Mouse (Mus musculus) heart, embryonic 11.5 days (tissue): Measurements from ENCODE around the gene Spaca5. TPM values are rescaled to one million over a fixed set of nuclear protein-coding genes. Genes with fewer than 3 reads are reported as not detected.

ENCODE experiments used
- polyA plus RNA-seq: library from polyadenylated mRNA; unstranded; fragments of >200 nt; fragmentation: Nextera tagmentation; extraction: Ambion mirVana; gene quantifications from 2 replicates; pipeline ENCODE4 v1.2.1, GENCODE M21; 2014

The Spaca5 gene
- polyA plus RNA-seq, 1 experiment from 2014 or later, result not detected

Other genes starting within 250 kb of the Spaca5 start
- gene Timp1, start 198.2 kb upstream of the Spaca5 start, polyA plus RNA-seq, result 33.6 and 34.7 TPM in 2 replicates
- 0.52 and 0.56 TPM in 2 replicates for gene Syn1, start 147.4 kb upstream of the Spaca5 start, polyA plus RNA-seq
- 3.2 and 3.3 TPM in 2 replicates for gene Cfp, start 136.9 kb upstream of the Spaca5 start, polyA plus RNA-seq
- 6.0 and 7.7 TPM in 2 replicates for gene Elk1, start 117.8 kb upstream of the Spaca5 start, polyA plus RNA-seq
- 46.8 and 48.4 TPM in 2 replicates for gene Uxt, start 106.4 kb upstream of the Spaca5 start, polyA plus RNA-seq
- gene Zfp182, start 6.1 kb upstream of the Spaca5 start, polyA plus RNA-seq, result 3.9 and 4.8 TPM in 2 replicates
- 1.1 and 1.4 TPM in 2 replicates for gene Zfp300, start 21.1 kb downstream of the Spaca5 start, polyA plus RNA-seq
- gene Ssxa1, start 47.4 kb downstream of the Spaca5 start, polyA plus RNA-seq, result not detected in 2 replicates
- not detected in 2 replicates for gene Gm21876, start 107.2 kb downstream of the Spaca5 start, polyA plus RNA-seq